Mouse (Mus musculus): ENCODE results near the gene Aim2.

- TF ChIP-seq CTCF (IDR thresholded peaks at IDR 0.05; ENCODE audit: low read depth) (no peak), EP300 (IDR thresholded peaks at IDR 0.05; ENCODE audit: low read depth) (no peak)
Measured at GRCm38 (mm10) chr1:173367356-173368046, 16.8 kb downstream of the Aim2 start, which contains the start of gene Cadm3.
